Mouse (Mus musculus) adipose tissue, adult 10 weeks (tissue): ENCODE data around the gene Tnfrsf8. TPM values are rescaled to one million over a fixed set of nuclear protein-coding genes. Genes with fewer than 3 reads are reported as not detected.

ENCODE experiments used
- polyA plus RNA-seq: library from polyadenylated mRNA; stranded (reverse); fragments of 350-450 nt; fragmentation: Illumina TruSeq; extraction: RNeasy Lipid Tissue Mini Kit (QIAGEN cat#74804); gene quantifications from one replicate; pipeline ENCODE4 v1.2.3, GENCODE M21; 2014; ENCODE audit warnings: low read depth, low replicate concordance

The Tnfrsf8 gene
- 0.36 TPM for polyA plus RNA-seq

DNA sequence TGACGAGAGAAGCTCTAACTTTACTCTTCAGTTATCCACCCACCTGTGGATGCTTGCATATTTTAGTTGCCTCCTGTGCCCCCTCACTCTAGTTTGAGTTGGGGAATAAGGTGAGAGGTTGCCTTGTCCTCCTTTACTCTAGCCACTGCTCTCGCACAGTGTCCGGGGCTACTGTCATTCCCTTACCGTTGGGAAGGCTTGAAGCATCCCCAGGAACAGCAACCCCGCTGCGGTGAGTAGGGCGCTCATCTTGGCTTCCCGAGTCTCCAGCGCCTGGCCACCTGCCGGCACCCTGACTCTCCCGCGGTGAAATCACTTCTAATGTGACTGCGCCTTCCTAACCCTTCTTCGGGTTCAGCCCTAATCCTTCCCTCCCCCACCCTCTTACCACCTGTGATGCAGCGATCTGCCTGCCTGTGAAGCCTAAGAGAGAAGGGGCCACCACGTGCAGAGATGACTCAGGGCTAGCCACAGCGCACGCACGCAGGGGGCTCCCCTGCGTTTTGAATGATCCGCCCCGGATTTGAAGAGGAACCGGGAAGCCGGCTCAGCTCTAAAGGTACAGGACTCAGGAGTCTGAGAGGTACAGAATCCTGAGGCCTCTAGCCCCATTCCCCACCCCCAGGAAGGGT, at the start of gene Tnfrsf8:
Gene Tnfrsf8 (minus strand): TSS at position 329 of the 632 bp plus-strand sequence.

DNA sequence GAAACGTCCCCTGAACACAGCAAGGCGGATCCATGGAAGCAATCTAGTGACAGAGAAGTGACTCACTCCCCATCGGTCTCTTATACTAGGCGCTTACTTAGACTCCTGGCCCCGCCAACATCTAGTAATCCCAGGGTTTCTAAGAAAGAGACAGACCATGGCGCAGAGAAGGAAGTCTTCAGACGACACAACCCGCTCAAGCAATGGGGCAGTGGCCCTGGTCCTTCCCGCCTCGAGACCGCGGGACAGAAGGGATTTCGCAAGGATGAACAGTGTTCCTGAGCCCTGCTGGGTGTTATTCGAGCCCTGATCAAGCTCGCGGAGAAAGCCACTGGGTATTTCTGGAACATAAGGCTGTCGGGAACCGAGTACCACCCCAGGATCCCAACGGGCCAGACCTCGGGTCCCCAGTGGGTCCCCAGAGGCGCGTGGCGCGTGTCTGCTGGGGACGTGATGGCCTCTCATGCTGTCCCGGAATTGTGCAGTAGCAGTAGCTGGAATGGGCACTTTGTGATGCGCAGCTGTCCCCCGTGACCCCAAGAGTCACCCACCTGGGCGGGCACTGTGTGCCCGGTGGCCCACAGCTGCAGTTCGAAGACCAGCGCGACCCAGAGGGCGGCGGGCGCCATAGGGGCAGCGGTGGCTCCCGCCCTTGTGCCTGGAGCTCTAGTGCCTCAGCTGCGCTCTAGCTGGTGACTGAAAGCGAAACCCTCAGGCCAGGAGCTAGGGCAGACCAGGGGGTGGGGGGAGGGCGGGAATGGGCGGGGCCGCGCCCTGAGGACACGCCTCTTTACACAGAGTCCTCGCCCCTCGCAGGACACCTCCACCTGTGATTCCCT, 68.6 kb downstream of the Tnfrsf8 start, which contains the start of gene Tnfrsf1b:
Gene Tnfrsf1b (minus strand): TSS at position 698 of the 839 bp plus-strand sequence.

Other genes with a start within 250 kb of the Tnfrsf8 start
- 63.8 TPM for gene Vps13d, start 120.2 kb downstream of the Tnfrsf8 start, polyA plus RNA-seq
- gene Tnfrsf1b, start 68.3 kb downstream of the Tnfrsf8 start, polyA plus RNA-seq: 21.9 TPM
- not detected for gene Zfp990, start 195.6 kb upstream of the Tnfrsf8 start, polyA plus RNA-seq